Mouse (Mus musculus) erythroblast, embryonic 14.5 days (primary cell): ENCODE measurements around the gene Esyt1.

Source experiments
- GATA1 ChIP-seq: IDR thresholded peaks from 2 replicates; pipeline ENCODE4 v1.6.1; 2012; ENCODE audit warnings: low read length, inconsistent platforms, mixed read lengths
- TAL1 ChIP-seq: IDR thresholded peaks from 3 replicates; pipeline ENCODE4 v1.6.1; 2012; ENCODE audit warnings: low read length, inconsistent platforms, mixed read lengths

DNA sequence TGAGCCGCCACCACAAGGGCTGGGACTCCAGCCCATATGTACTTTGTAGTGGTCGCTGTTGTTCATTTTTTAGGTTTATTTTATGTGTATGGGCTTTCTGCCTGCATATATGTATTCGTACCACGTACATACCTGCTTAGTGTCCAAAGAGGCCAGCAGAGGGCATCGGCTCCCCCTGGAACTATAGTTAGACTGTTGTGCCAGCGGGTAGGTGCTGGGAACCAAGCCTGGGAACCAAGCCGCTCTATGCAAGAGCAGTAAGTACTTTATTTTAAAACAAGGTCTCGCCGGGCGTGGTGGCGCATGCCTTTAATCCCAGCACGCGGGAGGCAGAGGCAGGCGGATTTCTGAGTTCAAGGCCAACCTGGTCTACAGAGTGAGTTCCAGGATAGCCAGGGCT lies 19.7 kb downstream of the Esyt1 start:
- TF ChIP-seq TAL1 (no peak), GATA1 (no peak)
